Mouse (Mus musculus): ENCODE data around the gene Glipr2. TPM values are rescaled to one million over a fixed set of nuclear protein-coding genes. Genes with fewer than 3 reads are reported as not detected.

The Glipr2 gene
- total RNA-seq, 2 experiments from 2014 or later, result 3.5 to 6.4 TPM

DNA sequence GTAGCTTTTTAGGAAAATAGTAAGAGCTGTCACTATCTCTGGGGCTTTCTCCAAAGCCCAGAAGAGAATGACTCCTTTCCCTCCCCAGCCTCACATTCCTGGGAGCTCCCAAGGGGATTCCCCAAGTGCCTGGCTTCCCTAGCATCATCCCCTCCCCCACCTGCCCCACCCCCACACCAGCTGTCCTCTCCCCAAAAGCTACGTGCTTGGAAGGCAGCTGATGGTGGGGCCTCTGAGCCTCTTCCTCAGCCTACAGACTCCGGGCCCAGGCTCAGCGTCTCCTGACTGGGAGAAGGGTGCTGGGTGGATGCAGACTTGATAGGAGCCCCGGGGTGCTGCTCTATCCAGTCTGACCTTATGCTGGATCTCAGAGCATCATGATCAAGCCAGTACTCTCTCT lies 12.2 kb downstream of the Glipr2 start:
- no peak for DNase-seq (ENCODE audit: low spot score in 2 of 2)

DNA sequence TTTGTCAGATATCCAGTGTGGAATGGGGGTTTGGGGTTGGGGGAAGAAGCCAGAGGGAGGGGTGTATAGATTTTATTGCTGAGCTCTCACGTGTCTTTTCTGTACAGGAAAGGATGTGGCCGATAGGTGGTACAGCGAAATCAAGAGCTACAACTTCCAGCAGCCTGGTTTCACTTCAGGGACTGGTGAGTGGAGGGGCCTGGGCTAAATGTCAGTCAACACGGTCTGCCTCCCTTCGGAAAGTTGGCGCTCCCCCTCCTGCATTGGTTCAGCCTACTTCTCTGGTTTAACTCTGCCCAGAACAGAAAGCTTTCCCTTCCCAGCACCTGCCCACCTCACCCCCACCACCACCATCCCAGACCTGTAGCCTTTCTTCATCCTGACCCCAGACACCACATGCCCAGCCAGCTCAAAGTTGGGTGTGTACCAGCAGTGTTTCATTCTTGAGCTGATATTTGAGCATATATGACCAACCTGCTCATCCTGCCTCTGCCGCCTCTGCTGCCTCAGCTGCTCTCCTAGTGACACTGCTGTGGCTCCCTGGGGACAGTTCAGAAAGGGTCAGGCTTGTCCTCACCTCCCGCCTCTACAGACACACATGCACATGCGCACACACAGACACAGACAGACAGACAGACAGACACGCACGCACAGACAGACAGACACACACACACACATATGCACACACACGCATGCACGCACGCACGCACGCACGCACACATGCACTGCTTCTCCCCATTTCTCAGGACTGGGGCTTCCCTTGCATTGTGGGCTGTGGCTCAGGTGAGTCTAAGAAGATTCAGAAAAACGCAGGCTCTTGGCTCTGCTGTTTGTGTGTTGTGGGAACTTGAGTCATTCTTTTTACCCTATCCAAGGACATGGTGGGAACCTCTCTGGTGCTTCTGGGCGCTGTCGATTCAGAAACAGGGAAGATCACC lies 13.5 kb downstream of the Glipr2 start:
- no peak for DNase-seq (ENCODE audit: low spot score in 2 of 2)

DNA sequence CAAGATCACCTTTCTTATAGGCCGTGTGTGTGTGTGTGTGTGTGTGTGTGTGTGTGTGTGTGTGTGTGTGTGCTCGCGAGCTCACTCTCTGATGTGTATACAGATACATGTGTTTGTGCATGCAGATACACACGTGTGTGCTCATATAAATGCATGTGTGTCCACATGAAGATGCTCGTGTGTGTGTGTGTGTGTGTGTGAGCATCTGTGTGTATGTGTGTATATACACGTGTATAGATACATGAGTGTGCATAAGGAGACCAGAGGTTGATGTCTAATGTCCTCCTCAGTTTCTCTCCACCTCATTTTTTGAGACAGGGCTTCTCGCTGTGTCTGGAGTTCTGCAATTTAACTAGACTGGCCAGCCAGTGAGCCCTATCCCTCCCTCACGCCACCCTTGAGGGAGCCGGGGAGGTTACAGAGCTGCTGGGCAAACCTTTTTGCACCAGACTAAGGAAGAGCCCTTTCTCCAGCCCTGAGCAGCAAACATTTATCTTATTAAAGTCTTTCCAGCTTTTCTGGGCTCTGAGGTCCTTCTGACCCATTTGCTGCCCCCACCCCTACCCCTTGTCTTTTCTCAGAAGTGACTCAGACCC lies 14.4 kb downstream of the Glipr2 start:
- no peak for DNase-seq (ENCODE audit: low spot score in 2 of 2)

GRCm38 (mm10) chr4:43972137-43972591 lies 15.0 kb downstream of the Glipr2 start:
- DNase-seq (ENCODE audit: low spot score in 2 of 2), result no peak

GRCm38 (mm10) chr4:43973526-43973981 lies 16.4 kb downstream of the Glipr2 start:
- DNase-seq (ENCODE audit: low spot score in 2 of 2), result peak in 1 of 2 experiments; percentile 32

GRCm38 (mm10) chr4:43974914-43975616 lies 17.9 kb downstream of the Glipr2 start:
- no peak for DNase-seq (ENCODE audit: low spot score in 2 of 2)

DNA sequence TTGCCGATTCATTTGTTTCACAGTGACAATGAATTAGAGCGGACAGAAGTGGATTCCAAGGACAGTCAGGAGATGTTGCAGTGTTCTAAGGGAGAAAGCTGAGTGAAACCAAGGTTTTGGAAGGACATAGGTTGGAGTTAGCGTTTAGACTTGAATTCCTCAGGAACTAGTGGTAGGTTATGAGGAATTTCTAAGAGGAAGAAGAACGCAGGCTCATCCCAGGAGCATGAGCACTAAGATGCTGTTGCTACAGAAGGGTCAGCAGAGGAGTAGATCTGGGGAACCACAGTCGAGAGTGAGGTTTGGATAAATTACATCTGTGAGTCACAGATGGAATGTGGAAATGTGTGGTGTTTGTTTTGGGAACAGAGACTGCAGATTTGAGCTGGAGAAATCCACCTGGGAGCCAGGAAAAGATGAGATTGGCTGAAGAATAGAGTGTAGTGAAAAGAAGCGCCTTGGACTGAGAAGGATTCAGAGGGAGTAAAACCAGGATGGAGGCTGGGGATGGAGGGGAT lies 19.1 kb downstream of the Glipr2 start:
- no peak for DNase-seq (ENCODE audit: low spot score in 2 of 2)

GRCm38 (mm10) chr4:43978521-43979443 lies 21.6 kb downstream of the Glipr2 start:
- DNase-seq (ENCODE audit: low spot score in 2 of 2), result peak in 1 of 2 experiments; percentile 52

GRCm38 (mm10) chr4:43979746-43980145 lies 22.5 kb downstream of the Glipr2 start:
- peak in 1 of 2 experiments; percentile 37 for DNase-seq (ENCODE audit: low spot score in 2 of 2)

DNA sequence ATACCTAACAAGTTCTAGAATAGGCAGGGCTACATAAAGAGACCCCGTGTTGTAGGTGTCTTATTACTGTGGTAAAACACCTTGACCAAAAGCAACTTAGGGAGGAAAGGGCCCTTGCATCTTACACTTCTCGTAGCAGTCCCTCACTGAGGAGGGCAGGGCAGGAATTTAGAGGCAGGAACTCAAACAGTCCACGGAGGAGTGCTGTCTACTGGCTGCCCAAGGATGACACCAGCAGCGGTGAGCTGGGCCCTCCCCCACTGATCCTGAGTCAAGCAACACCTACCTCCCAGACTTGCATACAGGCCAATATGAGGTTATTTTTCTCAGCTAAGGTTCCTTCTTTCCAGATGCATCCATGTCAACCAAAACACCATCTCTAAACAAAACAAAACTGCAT lies 23.0 kb downstream of the Glipr2 start:
- DNase-seq (ENCODE audit: low spot score in 2 of 2), result no peak

DNA sequence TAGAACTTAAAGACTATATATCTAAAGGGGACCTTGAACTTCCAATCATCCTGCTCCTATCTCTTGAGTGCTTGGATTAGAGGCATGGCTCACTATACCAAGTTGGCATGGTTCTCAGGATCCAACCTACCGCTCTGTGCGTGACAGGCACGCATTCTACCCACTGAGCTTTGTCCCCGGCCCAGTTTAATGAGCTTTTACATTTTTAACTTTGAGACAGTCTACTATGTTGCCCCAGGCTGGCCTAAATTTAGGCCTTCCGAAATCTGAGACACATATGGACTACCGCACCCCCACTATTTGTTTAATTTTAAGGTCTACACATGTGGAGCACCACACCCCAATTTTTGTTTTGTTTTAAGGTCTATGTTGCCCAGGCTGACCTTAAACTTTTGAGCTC lies 23.6 kb downstream of the Glipr2 start:
- no peak for DNase-seq (ENCODE audit: low spot score in 2 of 2)

- no peak for DNase-seq (ENCODE audit: low spot score in 2 of 2)
Observed at GRCm38 (mm10) chr4:43981251-43981650, 24.1 kb downstream of the Glipr2 start.

- peak; percentile 97 for DNase-seq (ENCODE audit: low spot score in 2 of 2)
Observed at GRCm38 (mm10) chr4:43982053-43982732, 25.0 kb downstream of the Glipr2 start.

GRCm38 (mm10) chr4:43983181-43983580 lies 26.0 kb downstream of the Glipr2 start, which contains the start of gene Ccin:
Ccin (plus strand) TSS chr4:43983483.
- no peak for DNase-seq (ENCODE audit: low spot score in 2 of 2)

DNA sequence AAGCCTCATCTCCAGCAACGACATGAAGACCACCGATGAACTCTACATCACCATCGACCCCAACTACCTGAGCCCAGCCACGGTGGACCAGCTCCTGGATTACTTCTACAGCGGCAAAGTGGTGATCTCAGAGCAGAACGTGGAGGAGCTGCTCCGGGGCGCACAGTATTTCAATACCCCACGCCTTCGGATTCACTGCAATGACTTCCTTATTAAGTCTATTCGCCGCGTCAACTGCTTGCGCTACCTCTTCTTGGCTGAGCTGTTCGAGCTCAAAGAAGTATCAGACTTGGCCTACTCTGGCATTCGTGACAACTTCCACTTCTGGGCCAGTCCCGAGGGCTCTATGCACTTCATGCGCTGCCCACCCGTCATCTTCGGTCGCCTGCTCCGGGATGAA lies 26.6 kb downstream of the Glipr2 start:
- DNase-seq (ENCODE audit: low spot score in 2 of 2), result no peak

- no peak for DNase-seq (ENCODE audit: low spot score in 2 of 2)
Observed at GRCm38 (mm10) chr4:43984326-43984725, 27.1 kb downstream of the Glipr2 start.

DNA sequence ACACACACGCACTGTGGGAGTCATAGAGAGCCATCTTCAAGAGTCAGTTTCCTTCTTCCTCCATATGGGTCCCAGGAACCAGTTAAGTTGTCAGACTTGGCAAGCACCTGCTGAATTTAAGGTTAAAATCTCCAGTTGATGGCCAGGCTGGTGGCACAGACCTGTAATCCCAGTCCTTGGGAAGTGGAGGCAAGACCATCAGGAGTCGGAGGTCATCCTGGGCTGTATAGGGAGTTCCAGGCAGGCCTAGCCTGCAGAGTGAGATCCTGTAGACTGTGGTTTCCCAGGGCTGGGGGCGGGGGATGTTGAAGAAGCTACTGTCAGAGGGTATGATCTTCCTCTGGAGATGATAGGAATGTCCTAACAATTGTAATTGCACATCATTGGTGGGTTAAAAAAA lies 31.8 kb downstream of the Glipr2 start:
- no peak for DNase-seq (ENCODE audit: low spot score in 2 of 2)

GRCm38 (mm10) chr4:43993072-43993471 lies 35.9 kb downstream of the Glipr2 start:
- no peak for DNase-seq (ENCODE audit: low spot score in 2 of 2)

GRCm38 (mm10) chr4:43994342-43994741 lies 37.1 kb downstream of the Glipr2 start:
- DNase-seq (ENCODE audit: low spot score in 2 of 2), result no peak

DNA sequence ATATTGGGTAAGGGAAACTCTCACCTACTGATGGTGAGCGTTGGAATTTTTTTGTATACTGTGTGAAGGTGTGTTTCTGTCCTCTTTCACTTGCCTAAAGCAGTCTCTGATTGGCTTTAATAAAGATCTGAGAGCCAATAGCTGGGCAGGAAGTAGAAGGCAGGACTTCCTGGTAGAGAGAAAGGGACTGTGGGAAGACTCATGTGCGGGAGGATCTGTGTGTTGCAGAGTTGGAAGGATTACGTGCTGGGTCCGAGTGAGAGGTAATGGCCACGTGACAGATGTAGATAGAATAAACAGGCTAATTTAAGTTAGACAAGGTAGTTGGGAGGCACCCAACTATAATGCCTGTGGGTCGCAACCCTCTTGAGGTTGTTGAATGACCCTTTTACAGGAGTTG lies 46.4 kb downstream of the Glipr2 start:
- DNase-seq (ENCODE audit: low spot score in 2 of 2), result peak in 1 of 2 experiments; percentile 8

Measured in adrenal gland, adult 18-20 months (tissue).